ENCODE assay signal across 32 mouse cellular contexts in the genomic region with DNA sequence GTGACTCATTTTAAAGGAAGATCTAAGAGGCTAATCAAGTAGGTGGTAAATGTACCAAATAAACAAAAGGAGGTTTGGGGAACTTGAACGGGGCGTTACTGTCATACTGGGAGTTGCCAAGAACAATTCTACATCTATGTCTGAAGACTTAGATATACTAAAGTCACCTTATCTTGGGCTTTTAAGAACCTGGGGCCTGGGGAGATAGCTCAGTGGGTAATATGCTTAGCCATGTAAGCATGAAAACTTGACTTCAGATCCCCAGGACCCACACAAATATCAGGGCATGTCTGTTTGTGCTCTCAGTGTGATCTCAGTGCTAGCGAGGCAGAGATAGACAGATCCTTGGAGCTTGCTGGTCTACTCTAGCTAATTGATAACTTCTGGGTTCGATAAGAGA. TPM values are rescaled to one million over a fixed set of nuclear protein-coding genes. Genes with fewer than 3 reads are reported as not detected.
DNase-seq lines count a peak whose midpoint lies in the region; ATAC-seq lines count a peak whose summit lies in the region.
"Had no signal": no experiment of that assay in that cellular context is flagged by ENCODE, and none has a peak within 500 bp of the region (broad histone marks: within the 10 kb centered on the region; RNA-seq: fewer than 3 reads in every experiment).

No protein-coding gene starts in this region.

- no peak overlapping the region for H3K27ac ChIP-seq in midbrain, embryonic 11.5 days (ENCODE audit: low read depth, low read length)
- no peak overlapping the region for H3K27ac ChIP-seq in midbrain, embryonic 10.5 days (replicated peaks)
- H3K27ac ChIP-seq in intestine, embryonic 16.5 days (ENCODE audit: low read length), result peak overlapping the region; percentile 59; the same call in 1 of the 2 replicates
- H3K27ac ChIP-seq in liver, embryonic 16.5 days (ENCODE audit: low read length), result peak overlapping the region; percentile 28; the same call in 1 of the 2 replicates
- H3K27ac ChIP-seq: embryonic facial prominence, embryonic 12.5 days; hindbrain, embryonic 10.5 days; hindbrain, embryonic 15.5 days; limb, embryonic 12.5 days; macrophage; midbrain, embryonic 12.5 days; neural tube, embryonic 12.5 days; stomach, postnatal 0 days had no signal

- no peaks in the 10 kb centered on the region for H3K9me3 ChIP-seq in midbrain, embryonic 11.5 days (ENCODE audit: control insufficient read depth, low read length)
- H3K9me3 ChIP-seq in midbrain, embryonic 10.5 days (replicated peaks), result no peaks in the 10 kb centered on the region
- no peaks in the 10 kb centered on the region for H3K9me3 ChIP-seq in intestine, embryonic 16.5 days (ENCODE audit: control insufficient read depth, low read length)
- H3K9me3 ChIP-seq in liver, embryonic 16.5 days (replicated peaks; ENCODE audit: control insufficient read depth, low read length), result no peaks in the 10 kb centered on the region
- H3K9me3 ChIP-seq: embryonic facial prominence, embryonic 12.5 days; hindbrain, embryonic 10.5 days; hindbrain, embryonic 15.5 days; limb, embryonic 12.5 days; midbrain, embryonic 12.5 days; neural tube, embryonic 12.5 days had no signal

- H3K27me3 ChIP-seq in midbrain, embryonic 11.5 days (ENCODE audit: control insufficient read depth, insufficient read depth, low read length), result no peaks in the 10 kb centered on the region
- no peaks in the 10 kb centered on the region for H3K27me3 ChIP-seq in midbrain, embryonic 10.5 days (ENCODE audit: low read depth, poor library complexity, severe bottlenecking)
- no peaks in the 10 kb centered on the region for H3K27me3 ChIP-seq in intestine, embryonic 16.5 days (replicated peaks; ENCODE audit: control insufficient read depth, insufficient read depth, low read length)
- no peaks in the 10 kb centered on the region for H3K27me3 ChIP-seq in liver, embryonic 16.5 days (ENCODE audit: control insufficient read depth, insufficient read depth, low read depth, low read length)
- H3K27me3 ChIP-seq: hindbrain, embryonic 15.5 days; midbrain, embryonic 12.5 days; neural tube, embryonic 12.5 days; Patski had no signal

- DNase-seq in midbrain, embryonic 11.5 days (ENCODE audit: low spot score, missing footprints), result peak; percentile 6
- DNase-seq in midbrain, embryonic 10.5 days (ENCODE audit: low spot score), result no peak
- DNase-seq in kidney, postnatal 36 days, result no peak
- DNase-seq in adrenal gland, adult 18-20 months (ENCODE audit: low spot score in 2 of 2), result no peak
- DNase-seq in cerebellum, postnatal 10 days, result no peak
- DNase-seq: adrenal gland, postnatal 36 days; cerebellum, adult 8-10 months; embryo, embryonic 11 days; heart, postnatal 14 days; kidney, adult 9 months; kidney, postnatal 10 days; lung, adult 18-20 months; right cerebral cortex, adult 18-20 months; thymus, adult 18-20 months; thymus, postnatal 25 days had no signal

- no peak overlapping the region for H3K4me3 ChIP-seq in midbrain, embryonic 11.5 days (ENCODE audit: low read depth, low read length)
- H3K4me3 ChIP-seq in midbrain, embryonic 10.5 days, result no peak overlapping the region
- H3K4me3 ChIP-seq in intestine, embryonic 16.5 days (ENCODE audit: low read length), result no peak overlapping the region
- H3K4me3 ChIP-seq in liver, embryonic 16.5 days (ENCODE audit: low read depth, low read length), result no peak overlapping the region
- H3K4me3 ChIP-seq: embryonic facial prominence, embryonic 12.5 days; hindbrain, embryonic 10.5 days; hindbrain, embryonic 15.5 days; limb, embryonic 12.5 days; midbrain, embryonic 12.5 days; myocyte; neural tube, embryonic 12.5 days had no signal

- H3K9ac ChIP-seq in midbrain, embryonic 11.5 days (ENCODE audit: low read length), result no peak overlapping the region
- H3K9ac ChIP-seq in intestine, embryonic 16.5 days (ENCODE audit: low read depth, low read length), result no peak overlapping the region
- H3K9ac ChIP-seq in liver, embryonic 16.5 days (ENCODE audit: low read depth, low read length), result no peak overlapping the region
- H3K9ac ChIP-seq: embryonic facial prominence, embryonic 12.5 days; hindbrain, embryonic 15.5 days; limb, embryonic 12.5 days; midbrain, embryonic 12.5 days; neural tube, embryonic 12.5 days had no signal

- H3K4me1 ChIP-seq in midbrain, embryonic 11.5 days (ENCODE audit: control insufficient read depth, insufficient read depth, low read length), result no peaks in the 10 kb centered on the region
- no peaks in the 10 kb centered on the region for H3K4me1 ChIP-seq in midbrain, embryonic 10.5 days
- peaks cover 13% of the 10 kb centered on the region for H3K4me1 ChIP-seq in intestine, embryonic 16.5 days (ENCODE audit: control insufficient read depth, insufficient read depth, low read length)
- peaks cover 9% of the 10 kb centered on the region for H3K4me1 ChIP-seq in liver, embryonic 16.5 days (ENCODE audit: control insufficient read depth, low read depth, low read length)
- H3K4me1 ChIP-seq: embryonic facial prominence, embryonic 12.5 days; hindbrain, embryonic 10.5 days; hindbrain, embryonic 15.5 days; limb, embryonic 12.5 days; midbrain, embryonic 12.5 days; neural tube, embryonic 12.5 days had no signal

- no peaks in the 10 kb centered on the region for H3K36me3 ChIP-seq in midbrain, embryonic 11.5 days (ENCODE audit: control insufficient read depth, insufficient read depth, low read length)
- no peaks in the 10 kb centered on the region for H3K36me3 ChIP-seq in midbrain, embryonic 10.5 days
- no peaks in the 10 kb centered on the region for H3K36me3 ChIP-seq in intestine, embryonic 16.5 days (ENCODE audit: control insufficient read depth, insufficient read depth, low read length)
- no peaks in the 10 kb centered on the region for H3K36me3 ChIP-seq in liver, embryonic 16.5 days (ENCODE audit: control insufficient read depth, insufficient read depth)
- H3K36me3 ChIP-seq: embryonic facial prominence, embryonic 12.5 days; hindbrain, embryonic 10.5 days; hindbrain, embryonic 15.5 days; limb, embryonic 12.5 days; midbrain, embryonic 12.5 days; neural tube, embryonic 12.5 days had no signal

- no peak overlapping the region for H3K4me2 ChIP-seq in midbrain, embryonic 11.5 days
- no peak overlapping the region for H3K4me2 ChIP-seq in intestine, embryonic 16.5 days (ENCODE audit: low read depth, low read length)
- H3K4me2 ChIP-seq in liver, embryonic 16.5 days (ENCODE audit: low read depth, low read length), result peak overlapping the region; percentile 22; the same call in 1 of the 2 replicates
- H3K4me2 ChIP-seq: embryonic facial prominence, embryonic 12.5 days; hindbrain, embryonic 15.5 days; limb, embryonic 12.5 days; midbrain, embryonic 12.5 days; neural tube, embryonic 12.5 days had no signal

- 87% methylated on average over 4 of the region's 4 CpGs for WGBS in midbrain, embryonic 11.5 days
- 92% methylated on average over 4 of the region's 4 CpGs for WGBS in midbrain, embryonic 10.5 days
- WGBS in intestine, embryonic 16.5 days, result 57% methylated on average over 4 of the region's 4 CpGs
- 28% methylated on average over 4 of the region's 4 CpGs for WGBS in liver, embryonic 16.5 days (ENCODE audit: insufficient replicate concordance)

- ATAC-seq in midbrain, embryonic 11.5 days (ENCODE audit: low FRiP score), result no peak
- ATAC-seq in intestine, embryonic 16.5 days, result no peak
- ATAC-seq in liver, embryonic 16.5 days (ENCODE audit: low read depth), result peak; percentile 86
- ATAC-seq: forebrain, embryonic 16.5 days; inflammation-experienced regulatory T-cells, adult 6 months; lung, postnatal 0 days; Patski had no signal

RNA-seq across cellular contexts. Expression of gene Ehf, which starts 18.6 kb away (rescaled TPM):
- polyA plus RNA-seq in midbrain, embryonic 11.5 days (2014; fragmentation: Nextera tagmentation; extraction: Ambion mirVana), result not detected in 2 replicates
- not detected in 2 replicates for polyA plus RNA-seq in midbrain, embryonic 10.5 days (2016; fragmentation: Nextera tagmentation; extraction: Ambion mirVana)
- 28.9 and 29.8 TPM in 2 replicates for polyA plus RNA-seq in intestine, embryonic 16.5 days (2015; fragmentation: Nextera tagmentation; extraction: Ambion mirVana)
- 0.12 and 0.34 TPM in 2 replicates for polyA plus RNA-seq in liver, embryonic 16.5 days (2015; fragmentation: Nextera tagmentation; extraction: Ambion mirVana)
- under 1 TPM in 1 of 2 experiments, not detected in 1; 0.50 TPM for total RNA-seq in adrenal gland, adult 18-20 months (2021)
- total RNA-seq: gastrocnemius, adult 8-10 months; layer of hippocampus, postnatal 10 days had no signal
- polyA plus RNA-seq: midbrain, embryonic 12.5 days; myocyte; neural tube, embryonic 12.5 days had no signal

Comparison
In these comparisons a context has a peak if more than half of its experiments do, and no peak if none do; other contexts are left out.
1. H3K27ac ChIP-seq: peak in intestine, embryonic 16.5 days (single experiment) and liver, embryonic 16.5 days (single experiment); none in midbrain, embryonic 11.5 days (single experiment) and midbrain, embryonic 10.5 days (single experiment).
2. RNA of gene Ehf, which starts 18.6 kb away (polyA plus RNA-seq): 28.9 to 29.8 TPM in intestine, embryonic 16.5 days; 0.12 to 0.34 TPM in liver, embryonic 16.5 days, not detected in midbrain, embryonic 11.5 days and not detected in midbrain, embryonic 10.5 days; every median in the first group is over 10 times any median in the second.